Mouse (Mus musculus): Measurements from ENCODE around the gene Chrm5. TPM values are rescaled to one million over a fixed set of nuclear protein-coding genes. Genes with fewer than 3 reads are reported as not detected.

Gene Chrm5
- polyA plus RNA-seq, 1 experiment from 2014 or later = 0.54 TPM

DNA sequence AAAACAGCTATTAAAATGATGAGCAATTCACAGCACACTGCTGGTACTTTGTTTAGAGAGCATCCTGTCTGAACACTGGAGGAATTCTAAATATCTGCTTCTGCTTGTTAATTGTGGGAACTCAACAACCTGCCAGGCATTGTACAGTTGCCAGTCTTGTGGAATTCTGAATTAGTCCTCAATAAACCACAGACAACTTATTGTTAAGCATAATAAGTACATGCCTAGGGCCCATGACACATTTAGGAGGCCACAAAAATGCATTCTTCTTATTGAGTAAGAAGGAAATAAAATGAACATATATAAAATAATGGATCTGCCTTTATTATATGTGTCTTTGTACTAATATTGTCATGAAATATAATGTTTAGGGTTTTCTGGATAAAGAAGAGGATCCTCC is 35.1 kb downstream of the Chrm5 start:
- H3K4me3 ChIP-seq = no peak overlapping the region
- H3K9me3 ChIP-seq = no peaks in the 10 kb centered on the region
- no peak overlapping the region for H3K4me2 ChIP-seq
- no peaks in the 10 kb centered on the region for H3K36me3 ChIP-seq
- H3K9ac ChIP-seq = no peak overlapping the region
- no peaks in the 10 kb centered on the region; the same call in 1 of the 2 replicates for H3K27me3 ChIP-seq
- H3K27ac ChIP-seq (replicated peaks) = no peak overlapping the region
- ATAC-seq (ENCODE audit: low read depth) = no peak
- no peaks in the 10 kb centered on the region for H3K4me1 ChIP-seq (replicated peaks)

DNA sequence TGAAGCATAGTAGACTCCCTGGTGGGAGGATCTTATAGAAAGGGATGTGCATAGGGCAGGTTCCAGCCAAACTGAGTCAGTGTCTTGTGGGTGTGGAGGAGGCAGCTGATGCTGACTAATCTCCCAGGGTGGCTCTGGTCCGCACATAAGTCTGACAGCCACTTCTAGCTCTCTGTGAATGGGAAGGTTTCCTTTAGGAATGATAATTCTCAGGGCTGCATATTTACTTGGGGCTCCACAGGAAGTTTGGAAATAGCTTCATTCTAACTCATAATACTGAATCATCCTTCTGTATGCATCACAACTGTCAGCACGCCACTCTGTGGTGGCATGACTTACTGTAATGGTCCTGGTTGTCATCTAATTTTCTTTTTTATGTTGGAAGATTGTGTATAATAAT is 37.1 kb downstream of the Chrm5 start:
- H3K9me3 ChIP-seq = no peaks in the 10 kb centered on the region
- ATAC-seq (ENCODE audit: low read depth) = no peak
- WGBS = 83% methylated on average over 2 of the region's 2 CpGs
- H3K27ac ChIP-seq (replicated peaks) = no peak overlapping the region
- no peak overlapping the region for H3K9ac ChIP-seq
- no peaks in the 10 kb centered on the region; the same call in 1 of the 2 replicates for H3K27me3 ChIP-seq
- no peak overlapping the region for H3K4me3 ChIP-seq
- no peaks in the 10 kb centered on the region for H3K4me1 ChIP-seq (replicated peaks)
- no peaks in the 10 kb centered on the region for H3K36me3 ChIP-seq
- H3K4me2 ChIP-seq = no peak overlapping the region

- Histone ChIP-seq H3K4me1 (replicated peaks) (no peaks in the 10 kb centered on the region), H3K9me3 (no peaks in the 10 kb centered on the region), H3K27ac (replicated peaks) (no peak overlapping the region), H3K27me3 (no peaks in the 10 kb centered on the region), H3K9ac (no peak overlapping the region), H3K36me3 (no peaks in the 10 kb centered on the region), H3K4me2 (no peak overlapping the region), H3K4me3 (no peak overlapping the region)
- 95% methylated on average over 2 of the region's 2 CpGs for WGBS
- ATAC-seq (ENCODE audit: low read depth) = no peak
Measured at GRCm38 (mm10) chr2:112437589-112437988, 43.0 kb downstream of the Chrm5 start.

- H3K4me1 ChIP-seq (replicated peaks) = no peaks in the 10 kb centered on the region
- no peaks in the 10 kb centered on the region for H3K36me3 ChIP-seq
- H3K9ac ChIP-seq = no peak overlapping the region
- no peak overlapping the region for H3K4me3 ChIP-seq
- 83% methylated on average over 4 of the region's 4 CpGs for WGBS
- no peak overlapping the region for H3K27ac ChIP-seq (replicated peaks)
- H3K27me3 ChIP-seq = no peaks in the 10 kb centered on the region
- H3K9me3 ChIP-seq = no peaks in the 10 kb centered on the region
- H3K4me2 ChIP-seq = no peak overlapping the region
- ATAC-seq (ENCODE audit: low read depth) = no peak
Measured at GRCm38 (mm10) chr2:112436292-112436691, 44.3 kb downstream of the Chrm5 start.

- WGBS = 82% methylated on average over 2 of the region's 2 CpGs
- Histone ChIP-seq H3K4me2 (no peak overlapping the region), H3K27ac (replicated peaks) (no peak overlapping the region), H3K36me3 (no peaks in the 10 kb centered on the region), H3K4me3 (no peak overlapping the region), H3K9ac (no peak overlapping the region), H3K27me3 (no peaks in the 10 kb centered on the region), H3K9me3 (no peaks in the 10 kb centered on the region), H3K4me1 (replicated peaks) (no peaks in the 10 kb centered on the region)
- no peak for ATAC-seq (ENCODE audit: low read depth)
Measured at GRCm38 (mm10) chr2:112433359-112433758, 47.2 kb downstream of the Chrm5 start.

DNA sequence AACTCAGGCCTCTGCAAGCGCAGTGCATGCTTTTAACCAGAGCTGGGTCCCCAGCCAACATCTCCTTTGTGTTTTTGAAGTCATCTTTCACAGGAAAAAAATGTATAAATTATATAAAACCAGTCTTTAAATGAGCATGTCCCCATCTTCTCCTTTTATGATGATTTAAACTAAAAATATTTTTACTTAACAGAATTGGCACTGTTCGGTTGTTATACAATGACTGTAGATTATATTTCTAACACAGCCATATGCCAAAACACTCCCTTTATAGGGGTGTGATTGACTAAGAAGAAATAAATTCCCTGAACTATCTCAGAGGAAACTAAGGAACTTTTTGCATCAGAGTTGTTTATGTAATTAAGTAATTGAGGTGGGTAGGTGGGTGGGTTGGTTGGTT is 48.0 kb downstream of the Chrm5 start:
- Histone ChIP-seq H3K27me3 (no peaks in the 10 kb centered on the region), H3K9me3 (no peaks in the 10 kb centered on the region), H3K36me3 (no peaks in the 10 kb centered on the region), H3K27ac (replicated peaks) (no peak overlapping the region), H3K4me2 (no peak overlapping the region), H3K4me1 (replicated peaks) (no peaks in the 10 kb centered on the region), H3K9ac (no peak overlapping the region), H3K4me3 (no peak overlapping the region)
- WGBS = 89% methylated on average over 2 of the region's 2 CpGs
- no peak for ATAC-seq (ENCODE audit: low read depth)

GRCm38 (mm10) chr2:112430403-112430802 is 50.2 kb downstream of the Chrm5 start:
- Histone ChIP-seq H3K4me2 (no peak overlapping the region), H3K4me3 (no peak overlapping the region), H3K4me1 (replicated peaks) (no peaks in the 10 kb centered on the region), H3K36me3 (no peaks in the 10 kb centered on the region), H3K9me3 (no peaks in the 10 kb centered on the region), H3K27ac (replicated peaks) (no peak overlapping the region), H3K27me3 (no peaks in the 10 kb centered on the region), H3K9ac (no peak overlapping the region)
- ATAC-seq (ENCODE audit: low read depth) = no peak
- WGBS = 78% methylated on average over 5 of the region's 5 CpGs

GRCm38 (mm10) chr2:112429665-112430064 is 50.9 kb downstream of the Chrm5 start:
- WGBS = 93% methylated on average over 4 of the region's 4 CpGs
- no peaks in the 10 kb centered on the region for H3K27me3 ChIP-seq
- no peaks in the 10 kb centered on the region for H3K4me1 ChIP-seq (replicated peaks)
- H3K9ac ChIP-seq = no peak overlapping the region
- H3K36me3 ChIP-seq = no peaks in the 10 kb centered on the region
- H3K4me3 ChIP-seq = no peak overlapping the region
- H3K27ac ChIP-seq (replicated peaks) = no peak overlapping the region
- no peak overlapping the region for H3K4me2 ChIP-seq
- no peaks in the 10 kb centered on the region for H3K9me3 ChIP-seq
- ATAC-seq (ENCODE audit: low read depth) = no peak

Other genes starting within 250 kb of the Chrm5 start
- 18.5 and 21.7 TPM in 2 replicates for gene Lpcat4, start 241.3 kb downstream of the Chrm5 start, polyA plus RNA-seq (2015; fragmentation: Nextera tagmentation; extraction: Ambion mirVana)
- 0.11 TPM in 1 of 2 replicates, not detected in the other for gene Nutm1, start 221.5 kb downstream of the Chrm5 start, polyA plus RNA-seq (2015; fragmentation: Nextera tagmentation; extraction: Ambion mirVana)
- gene Nop10, start 218.8 kb downstream of the Chrm5 start, polyA plus RNA-seq (2015; fragmentation: Nextera tagmentation; extraction: Ambion mirVana) = 163 and 172 TPM in 2 replicates
- 13.6 and 15.0 TPM in 2 replicates for gene Slc12a6, start 214.9 kb downstream of the Chrm5 start, polyA plus RNA-seq (2015; fragmentation: Nextera tagmentation; extraction: Ambion mirVana)
- gene Gm21985, start 214.5 kb downstream of the Chrm5 start, polyA plus RNA-seq (2015; fragmentation: Nextera tagmentation; extraction: Ambion mirVana) = not detected in 2 replicates
- 159 and 174 TPM in 2 replicates for gene Emc4, start 112.7 kb downstream of the Chrm5 start, polyA plus RNA-seq (2015; fragmentation: Nextera tagmentation; extraction: Ambion mirVana)
- 37.0 and 38.7 TPM in 2 replicates for gene Katnbl1, start 101.6 kb downstream of the Chrm5 start, polyA plus RNA-seq (2015; fragmentation: Nextera tagmentation; extraction: Ambion mirVana)
- 20.9 and 21.8 TPM in 2 replicates for gene Emc7, start 25.8 kb downstream of the Chrm5 start, polyA plus RNA-seq (2015; fragmentation: Nextera tagmentation; extraction: Ambion mirVana)
- 5.1 and 5.3 TPM in 2 replicates for gene Aven, start 12.2 kb upstream of the Chrm5 start, polyA plus RNA-seq (2015; fragmentation: Nextera tagmentation; extraction: Ambion mirVana)